Comparison of ENCODE assay signal across 22 mouse cellular contexts in genomic region chr1:131830561-131830960, GRCm38 (mm10). TPM values are rescaled to one million over a fixed set of nuclear protein-coding genes. Genes with fewer than 3 reads are reported as not detected.
DNase-seq lines count a peak whose midpoint lies in the region; ATAC-seq and TF ChIP-seq lines count a peak whose summit lies in the region.
"Had no signal": no experiment of that assay in that cellular context is flagged by ENCODE, and none has a peak within 500 bp of the region (broad histone marks: within the 10 kb centered on the region; RNA-seq: fewer than 3 reads in every experiment).

No protein-coding gene starts in this region.

- no peak overlapping the region for H3K4me3 ChIP-seq in cerebellum, adult 2 months (replicated peaks; ENCODE audit: insufficient read depth, low read depth, low read length)
- no peak overlapping the region for H3K4me3 ChIP-seq in heart, embryonic 11.5 days (ENCODE audit: low read depth, low read length)
- no peak overlapping the region for H3K4me3 ChIP-seq in hindbrain, postnatal 0 days (ENCODE audit: low read length)
- no peak overlapping the region for H3K4me3 ChIP-seq in hindbrain, embryonic 16.5 days (ENCODE audit: low read length)
- H3K4me3 ChIP-seq: forebrain, embryonic 10.5 days; liver, embryonic 15.5 days; lung, embryonic 15.5 days; midbrain, embryonic 15.5 days; myocyte had no signal

- no peak for TF ChIP-seq CTCF in cerebellum, adult 2 months (IDR thresholded peaks at IDR 0.05; ENCODE audit: borderline replicate concordance, insufficient read depth, low read depth, low read length)
- TF ChIP-seq CTCF in hindbrain, postnatal 0 days (IDR thresholded peaks at IDR 0.05; ENCODE audit: low read depth), result no peak

- 74% methylated on average over 15 of the region's 15 CpGs for WGBS in cerebellum, adult 2 months
- WGBS in heart, embryonic 11.5 days (ENCODE audit: insufficient replicate concordance), result 79% methylated on average over 15 of the region's 15 CpGs
- WGBS in hindbrain, postnatal 0 days, result 87% methylated on average over 15 of the region's 15 CpGs
- WGBS in hindbrain, embryonic 16.5 days, result 83% methylated on average over 15 of the region's 15 CpGs

- H3K27ac ChIP-seq in cerebellum, adult 2 months (ENCODE audit: insufficient read depth, low read length), result no peak overlapping the region
- no peak overlapping the region for H3K27ac ChIP-seq in heart, embryonic 11.5 days (ENCODE audit: low read depth, low read length)
- 0 out of 2 replicates have a peak overlapping the region, but pooled peaks have one; percentile 1 for H3K27ac ChIP-seq in hindbrain, postnatal 0 days
- no peak overlapping the region for H3K27ac ChIP-seq in hindbrain, embryonic 16.5 days (ENCODE audit: low read depth, low read length)
- H3K27ac ChIP-seq: forebrain, embryonic 10.5 days; liver, embryonic 15.5 days; lung, embryonic 15.5 days; macrophage; midbrain, embryonic 15.5 days; stomach, postnatal 0 days had no signal

- TF ChIP-seq POLR2A in cerebellum, adult 2 months (IDR thresholded peaks at IDR 0.05; ENCODE audit: borderline replicate concordance, insufficient read depth, low read length), result no peak

- no peaks in the 10 kb centered on the region for H3K9me3 ChIP-seq in heart, embryonic 11.5 days (replicated peaks; ENCODE audit: control insufficient read depth, low read length)
- no peaks in the 10 kb centered on the region for H3K9me3 ChIP-seq in hindbrain, postnatal 0 days (ENCODE audit: low read length)
- no peaks in the 10 kb centered on the region for H3K9me3 ChIP-seq in hindbrain, embryonic 16.5 days (ENCODE audit: control insufficient read depth, low read length)
- H3K9me3 ChIP-seq: forebrain, embryonic 10.5 days; liver, embryonic 15.5 days; lung, embryonic 15.5 days; midbrain, embryonic 15.5 days had no signal

- H3K36me3 ChIP-seq in heart, embryonic 11.5 days (ENCODE audit: control insufficient read depth, insufficient read depth, low read length), result peaks cover 3% of the 10 kb centered on the region; the same call in 1 of the 2 replicates
- H3K36me3 ChIP-seq in hindbrain, postnatal 0 days (ENCODE audit: insufficient read depth, low read length), result no peaks in the 10 kb centered on the region
- H3K36me3 ChIP-seq in hindbrain, embryonic 16.5 days (ENCODE audit: control insufficient read depth, insufficient read depth, low read length), result no peaks in the 10 kb centered on the region
- H3K36me3 ChIP-seq: liver, embryonic 15.5 days; midbrain, embryonic 15.5 days had no signal

- no peak for ATAC-seq in heart, embryonic 11.5 days (replicated peaks; ENCODE audit: insufficient number of reproducible peaks, low FRiP score, low TSS enrichment)
- ATAC-seq in hindbrain, postnatal 0 days, result no peak
- no peak for ATAC-seq in hindbrain, embryonic 16.5 days
- ATAC-seq: intestine, postnatal 0 days; midbrain, embryonic 15.5 days had no signal

- no peak overlapping the region for H3K4me2 ChIP-seq in heart, embryonic 11.5 days
- peak overlapping the region; percentile 28; the same call in 1 of the 2 replicates for H3K4me2 ChIP-seq in hindbrain, postnatal 0 days (ENCODE audit: low read depth, low read length)
- no peak overlapping the region for H3K4me2 ChIP-seq in hindbrain, embryonic 16.5 days (ENCODE audit: low read length)
- H3K4me2 ChIP-seq: liver, embryonic 15.5 days; lung, embryonic 15.5 days; midbrain, embryonic 15.5 days had no signal

- H3K9ac ChIP-seq in heart, embryonic 11.5 days (ENCODE audit: low read depth, low read length), result no peak overlapping the region
- H3K9ac ChIP-seq in hindbrain, postnatal 0 days (replicated peaks; ENCODE audit: low read length), result no peak overlapping the region
- no peak overlapping the region for H3K9ac ChIP-seq in hindbrain, embryonic 16.5 days (ENCODE audit: low read depth, low read length)
- H3K9ac ChIP-seq: liver, embryonic 15.5 days; lung, embryonic 15.5 days; midbrain, embryonic 15.5 days had no signal

- no peaks in the 10 kb centered on the region for H3K27me3 ChIP-seq in cerebellum, adult 2 months (ENCODE audit: control insufficient read depth, insufficient read depth, low read length)
- no peaks in the 10 kb centered on the region for H3K27me3 ChIP-seq in heart, embryonic 11.5 days (ENCODE audit: control insufficient read depth, insufficient read depth, low read length)
- H3K27me3 ChIP-seq in hindbrain, postnatal 0 days (ENCODE audit: insufficient read depth, low read length), result no peaks in the 10 kb centered on the region
- no peaks in the 10 kb centered on the region for H3K27me3 ChIP-seq in hindbrain, embryonic 16.5 days (replicated peaks; ENCODE audit: control insufficient read depth, insufficient read depth, low read length)
- H3K27me3 ChIP-seq: lung, embryonic 15.5 days; midbrain, embryonic 15.5 days had no signal

- peak; percentile 27 to 32 for DNase-seq in cerebellum, adult 2 months
- no peak for DNase-seq in cerebellum, postnatal 14 days
- DNase-seq in heart, adult 18-20 months, result peak; percentile 48 to 67
- no peak for DNase-seq in hindbrain, postnatal 0 days (ENCODE audit: low spot score)
- peak; percentile 14 for DNase-seq in 3134 (ENCODE audit: extremely low read depth, insufficient read length, low spot score)
- DNase-seq in right cerebral cortex, postnatal 14 days, result no peak
- DNase-seq: adrenal gland, postnatal 14 days; cerebellum, adult 8-10 months; kidney, postnatal 25 days; liver; thymus, adult 2 months had no signal

- peaks cover 37% of the 10 kb centered on the region for H3K4me1 ChIP-seq in cerebellum, adult 2 months (ENCODE audit: control insufficient read depth, insufficient read depth, low read length)
- peaks cover 14% of the 10 kb centered on the region for H3K4me1 ChIP-seq in heart, embryonic 11.5 days (ENCODE audit: control insufficient read depth, insufficient read depth, low read length)
- peaks cover 24% of the 10 kb centered on the region for H3K4me1 ChIP-seq in hindbrain, postnatal 0 days (ENCODE audit: insufficient read depth, low read length)
- peaks cover 21% of the 10 kb centered on the region for H3K4me1 ChIP-seq in hindbrain, embryonic 16.5 days (ENCODE audit: control insufficient read depth, insufficient read depth, low read depth, low read length)

RNA-seq across cellular contexts. Expression of gene Slc41a1, which starts 3.3 kb away (rescaled TPM):
- polyA plus RNA-seq in cerebellum, adult 2 months (2012; rRNA removed), result 55.3 and 55.5 TPM in 2 replicates
- total RNA-seq in heart, adult 18-20 months (2021), result 10 to 100 TPM; 38.8 to 51.8 TPM
- 6.4 and 8.7 TPM in 2 replicates for polyA plus RNA-seq in heart, embryonic 11.5 days (2014; fragmentation: Nextera tagmentation; extraction: Ambion mirVana)
- 41.4 and 48.0 TPM in 2 replicates for total RNA-seq in hindbrain, postnatal 0 days (2014; rRNA removed)
- polyA plus RNA-seq in hindbrain, postnatal 0 days (2015; fragmentation: Nextera tagmentation; extraction: Ambion mirVana), result 20.9 and 23.6 TPM in 2 replicates
- polyA plus RNA-seq in hindbrain, embryonic 16.5 days (2015; fragmentation: Nextera tagmentation; extraction: Ambion mirVana), result 20.1 and 23.4 TPM in 2 replicates

RNA-seq across cellular contexts. Expression of gene Pm20d1, which starts 33.4 kb away (rescaled TPM):
- polyA plus RNA-seq in cerebellum, adult 2 months (2012; rRNA removed), result 2.1 and 2.7 TPM in 2 replicates
- 1 to 10 TPM; 7.4 to 9.1 TPM for total RNA-seq in heart, adult 18-20 months (2021)
- 0.75 and 1.3 TPM in 2 replicates for polyA plus RNA-seq in heart, embryonic 11.5 days (2014; fragmentation: Nextera tagmentation; extraction: Ambion mirVana)
- 0.04 and 0.63 TPM in 2 replicates for total RNA-seq in hindbrain, postnatal 0 days (2014; rRNA removed)
- 0.54 and 0.60 TPM in 2 replicates for polyA plus RNA-seq in hindbrain, postnatal 0 days (2015; fragmentation: Nextera tagmentation; extraction: Ambion mirVana)
- polyA plus RNA-seq in hindbrain, embryonic 16.5 days (2015; fragmentation: Nextera tagmentation; extraction: Ambion mirVana), result 0.41 and 0.67 TPM in 2 replicates
- total RNA-seq: neutrophil, adult 5-6 weeks had no signal
- polyA plus RNA-seq: macrophage had no signal

RNA-seq across cellular contexts. Expression of gene Rab29, which starts 36.5 kb away (rescaled TPM):
- polyA plus RNA-seq in cerebellum, adult 2 months (2012; rRNA removed), result 11.9 and 13.3 TPM in 2 replicates
- total RNA-seq in heart, adult 18-20 months (2021), result 10 to 100 TPM; 11.3 to 11.4 TPM
- polyA plus RNA-seq in heart, embryonic 11.5 days (2014; fragmentation: Nextera tagmentation; extraction: Ambion mirVana), result 10.3 and 13.6 TPM in 2 replicates
- total RNA-seq in hindbrain, postnatal 0 days (2014; rRNA removed), result 6.4 and 15.1 TPM in 2 replicates
- polyA plus RNA-seq in hindbrain, postnatal 0 days (2015; fragmentation: Nextera tagmentation; extraction: Ambion mirVana), result 8.9 and 10.9 TPM in 2 replicates
- polyA plus RNA-seq in hindbrain, embryonic 16.5 days (2015; fragmentation: Nextera tagmentation; extraction: Ambion mirVana), result 8.6 and 9.3 TPM in 2 replicates

Comparison
In these comparisons a context has a peak if more than half of its experiments do, and no peak if none do; other contexts are left out.
1. DNase-seq: peak in cerebellum, adult 2 months (2 of 2), heart, adult 18-20 months (2 of 2) and 3134 (single experiment); none in cerebellum, postnatal 14 days (0 of 2), hindbrain, postnatal 0 days (single experiment) and right cerebral cortex, postnatal 14 days (single experiment).